Mouse (Mus musculus): Measurements from ENCODE around the gene Hcst.

The Hcst gene

DNA sequence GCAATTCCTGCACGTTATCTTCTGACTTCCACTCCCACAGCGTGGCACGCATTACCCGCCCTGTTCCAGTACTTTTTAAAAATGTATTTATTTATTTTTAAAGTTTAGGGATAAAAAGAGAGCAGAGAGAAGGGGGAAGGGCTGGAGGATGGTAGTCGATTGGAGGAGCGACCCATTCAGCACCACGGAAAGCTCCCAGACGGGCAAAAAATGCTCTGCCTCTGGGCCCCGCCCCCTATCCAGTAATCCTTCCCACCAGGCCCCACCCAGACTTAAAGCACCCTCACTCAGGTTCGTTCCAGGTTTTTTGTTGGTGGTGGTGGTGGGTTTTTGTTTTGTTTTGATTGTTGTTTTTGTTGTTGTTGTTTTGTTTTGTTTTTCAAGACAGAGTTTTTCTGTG, 14.6 kb upstream of the Hcst start:
- DNase-seq (ENCODE audit: low spot score in 2 of 2): no peak

- DNase-seq (ENCODE audit: low spot score in 2 of 2): peak; percentile 75 to 93
Observed at GRCm38 (mm10) chr7:30431793-30432192, 12.1 kb upstream of the Hcst start.

DNA sequence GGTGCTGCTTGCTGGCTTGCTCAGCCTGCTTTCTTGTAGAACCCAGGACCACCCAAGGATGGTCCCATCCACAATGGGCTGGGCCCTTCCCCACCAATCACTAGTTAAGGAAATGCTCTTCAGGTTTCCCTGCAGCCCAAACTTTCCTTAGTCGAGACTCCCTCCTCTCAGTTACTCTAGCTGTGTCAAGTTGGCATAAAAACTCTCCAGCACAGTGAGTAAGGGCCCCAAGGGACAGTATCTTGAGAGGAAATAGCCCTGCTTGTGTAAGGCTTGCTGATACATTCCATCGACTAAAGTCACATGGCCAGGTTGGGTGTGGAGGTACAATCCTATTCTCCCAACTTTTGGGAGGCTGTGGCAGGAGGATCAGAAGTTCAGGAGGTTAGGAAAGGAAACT, 10.5 kb upstream of the Hcst start:
- no peak for DNase-seq (ENCODE audit: low spot score in 2 of 2)

- no peak for DNase-seq (ENCODE audit: low spot score in 2 of 2)
Observed at GRCm38 (mm10) chr7:30429327-30429726, 9.7 kb upstream of the Hcst start.

DNA sequence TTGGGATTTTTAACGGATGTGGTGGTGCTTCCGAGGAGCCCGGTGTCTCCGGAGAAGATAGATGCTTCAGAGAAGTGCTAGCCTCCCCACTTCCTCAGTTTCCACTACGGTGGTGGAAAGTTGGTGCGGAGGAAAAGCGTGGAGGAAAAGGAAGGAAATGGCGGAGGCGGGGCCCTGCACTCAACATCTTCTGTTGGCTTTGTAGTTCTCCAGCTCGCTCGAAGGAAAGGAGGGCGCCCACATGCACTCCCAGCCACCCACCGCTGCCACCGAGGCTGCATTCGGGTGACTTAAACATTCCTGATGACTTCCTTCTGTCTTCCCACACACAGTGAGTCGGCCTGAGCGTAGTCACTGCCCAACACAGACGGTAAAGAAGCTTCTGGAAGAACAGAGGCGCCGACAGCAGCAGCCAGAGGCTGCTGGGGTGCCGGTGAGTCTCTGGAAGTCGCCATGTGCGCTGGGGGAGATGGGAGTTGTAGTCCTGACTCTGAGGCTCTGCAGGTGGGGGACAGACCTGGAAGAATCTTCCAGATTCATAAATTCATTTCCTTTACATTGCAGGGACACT, 3.5 kb upstream of the Hcst start:
- peak in 1 of 2 experiments; percentile 69 for DNase-seq (ENCODE audit: low spot score in 2 of 2)

GRCm38 (mm10) chr7:30422560-30422959, 2.9 kb upstream of the Hcst start:
- no peak for DNase-seq (ENCODE audit: low spot score in 2 of 2)

DNA sequence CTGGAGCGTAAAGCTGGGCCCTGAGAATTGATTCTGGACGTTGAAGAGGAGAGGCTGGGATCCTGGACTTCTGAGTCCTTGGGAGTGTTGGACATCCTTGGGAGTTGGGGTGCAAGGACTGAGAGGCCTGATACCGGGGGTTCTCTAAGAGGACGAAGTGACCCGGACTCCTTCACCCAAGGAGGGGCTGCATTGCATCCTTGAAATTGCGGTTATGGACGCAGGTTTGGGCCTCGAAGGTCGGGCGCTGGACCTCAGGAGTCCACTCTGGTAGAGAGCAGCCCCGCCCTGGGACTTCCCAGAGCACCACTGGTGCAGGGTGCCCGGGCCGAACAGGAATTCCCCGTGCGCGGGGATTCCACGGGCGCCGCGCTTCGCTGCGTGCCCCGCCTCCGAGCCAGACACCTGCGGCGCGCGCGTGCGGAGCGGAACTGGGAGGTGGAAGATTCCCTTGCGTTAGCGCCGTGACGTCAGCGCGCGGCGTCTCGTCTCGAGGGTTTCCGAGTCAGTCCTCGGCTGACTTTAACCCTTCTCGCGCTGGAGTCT, 2.3 kb upstream of the Hcst start:
- peak; percentile 79 to 92 for DNase-seq (ENCODE audit: low spot score in 2 of 2)

DNA sequence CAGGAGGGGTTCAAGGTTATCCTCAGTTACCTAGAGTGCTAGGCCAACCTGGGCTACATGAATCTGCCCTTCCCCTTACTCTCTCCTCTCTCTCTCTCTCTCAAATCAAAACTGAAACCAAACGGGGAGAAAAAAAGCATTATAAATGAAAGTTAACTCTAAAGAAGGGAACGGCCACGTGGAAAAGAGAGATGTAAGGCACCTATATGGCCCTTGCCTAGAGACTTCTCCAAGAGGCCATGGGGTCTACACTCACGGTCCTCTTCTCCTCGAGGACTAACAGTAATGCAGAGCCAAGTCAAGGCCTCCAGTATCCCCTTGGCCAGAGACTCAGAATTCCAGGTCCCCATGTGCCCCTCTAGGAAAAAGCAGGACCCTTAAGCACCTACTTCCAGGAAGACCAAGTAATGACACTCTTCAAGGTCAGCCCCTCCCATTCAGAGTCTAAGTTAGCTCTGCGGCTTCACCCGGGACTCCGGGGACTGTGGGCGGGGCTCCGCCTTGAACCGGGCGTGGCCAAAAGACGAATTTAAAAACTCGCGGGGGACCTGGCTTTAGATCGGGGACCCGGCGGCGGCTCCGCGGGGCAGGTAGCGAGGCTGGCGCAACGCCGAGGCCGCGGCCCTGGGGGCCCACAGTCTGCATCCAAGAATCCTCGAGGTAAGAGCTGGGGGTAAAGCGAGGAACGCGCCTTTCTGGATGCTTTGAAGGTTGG, 1.7 kb upstream of the Hcst start, which contains the start of gene Nfkbid:
Gene Nfkbid, plus strand, starts transcription at position 558 of the 715 bp plus-strand sequence.
- no peak for DNase-seq (ENCODE audit: low spot score in 2 of 2)

DNA sequence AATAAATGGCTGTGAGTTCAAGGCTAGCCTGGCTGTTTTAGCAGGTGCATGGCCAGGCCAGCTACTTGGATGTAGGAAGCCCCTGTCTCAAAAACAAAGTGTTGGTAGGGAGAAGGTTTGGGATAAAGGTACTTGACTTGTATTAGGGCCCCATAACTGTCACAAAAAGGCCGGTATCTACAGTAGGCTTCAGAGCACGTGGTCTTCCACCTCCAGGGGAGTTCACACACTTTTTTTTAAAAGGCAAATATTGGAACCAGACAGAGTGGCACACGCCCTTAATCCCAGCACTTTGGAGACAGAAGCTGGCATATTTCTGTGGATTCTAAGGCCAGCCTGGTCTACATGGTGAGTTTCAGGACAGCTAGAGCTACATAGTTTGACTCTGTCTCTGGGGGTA, 1.0 kb upstream of the Hcst start:
- no peak for DNase-seq (ENCODE audit: low spot score in 2 of 2)

DNA sequence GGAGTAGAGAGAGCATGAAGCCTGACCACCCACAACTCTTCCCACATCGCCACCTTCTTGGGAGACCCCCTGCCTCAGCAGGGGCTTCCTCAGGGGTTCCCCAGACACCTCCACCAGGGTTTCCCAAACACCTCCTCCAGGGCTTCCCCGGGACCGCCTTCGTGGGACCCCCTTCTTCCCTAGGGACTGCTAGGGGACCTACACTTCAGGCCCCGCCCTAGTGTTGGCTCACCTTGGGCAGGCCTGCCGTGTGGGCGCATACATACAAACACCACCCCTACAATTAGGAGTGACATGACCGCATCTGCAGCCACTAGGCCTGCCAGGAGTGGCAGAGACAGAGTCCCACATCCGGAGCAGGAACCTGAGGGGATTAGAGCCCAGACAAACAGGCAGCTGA, 1.8 kb downstream of the Hcst start:
- DNase-seq (ENCODE audit: low spot score in 2 of 2): no peak

GRCm38 (mm10) chr7:30413596-30413995, 6.1 kb downstream of the Hcst start, which contains the start of gene Tyrobp:
TSS of gene Tyrobp (plus strand) at chr7:30413760.
- no peak for DNase-seq (ENCODE audit: low spot score in 2 of 2)

DNA sequence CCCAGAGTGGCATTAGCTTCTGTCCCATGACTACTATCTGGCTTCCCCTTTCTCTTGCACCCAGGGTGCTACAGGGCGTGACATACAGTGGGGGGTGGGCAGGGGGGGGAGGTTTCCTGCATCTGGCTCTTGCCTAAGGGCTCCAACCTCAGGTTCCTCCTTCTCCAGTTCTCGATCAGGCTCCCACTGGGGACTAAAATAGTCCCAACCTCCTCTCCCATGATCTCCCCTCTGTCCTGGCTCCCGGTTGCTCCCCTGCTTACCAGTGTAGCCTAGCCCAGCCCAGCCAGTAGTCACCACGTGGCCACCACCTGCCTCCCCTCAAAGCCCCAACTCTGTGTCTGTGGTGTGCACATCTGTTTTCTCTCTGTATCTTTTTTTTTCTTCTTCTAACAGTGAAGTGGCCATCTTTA, 6.9 kb downstream of the Hcst start:
- no peak for DNase-seq (ENCODE audit: low spot score in 2 of 2)

DNA sequence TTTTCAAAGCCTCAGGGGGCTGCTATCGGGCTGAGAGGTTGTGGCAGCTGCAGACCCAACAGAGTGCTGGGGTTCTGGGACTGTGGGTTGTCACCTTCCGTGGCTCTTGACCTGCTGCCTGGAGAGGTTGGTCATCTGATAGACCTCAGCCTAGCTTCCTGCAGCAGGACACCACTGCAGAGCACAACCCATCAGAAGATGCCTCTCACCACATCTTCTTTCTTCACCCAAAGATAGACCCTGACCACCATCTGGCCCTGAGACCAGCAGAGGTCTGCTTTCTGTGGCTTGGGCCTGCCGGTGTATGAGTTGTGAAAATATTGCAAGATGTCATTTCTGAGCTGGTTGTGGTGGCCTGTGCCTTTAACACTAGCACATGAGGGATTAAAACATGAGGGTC, 8.6 kb downstream of the Hcst start:
- no peak for DNase-seq (ENCODE audit: low spot score in 2 of 2)

DNA sequence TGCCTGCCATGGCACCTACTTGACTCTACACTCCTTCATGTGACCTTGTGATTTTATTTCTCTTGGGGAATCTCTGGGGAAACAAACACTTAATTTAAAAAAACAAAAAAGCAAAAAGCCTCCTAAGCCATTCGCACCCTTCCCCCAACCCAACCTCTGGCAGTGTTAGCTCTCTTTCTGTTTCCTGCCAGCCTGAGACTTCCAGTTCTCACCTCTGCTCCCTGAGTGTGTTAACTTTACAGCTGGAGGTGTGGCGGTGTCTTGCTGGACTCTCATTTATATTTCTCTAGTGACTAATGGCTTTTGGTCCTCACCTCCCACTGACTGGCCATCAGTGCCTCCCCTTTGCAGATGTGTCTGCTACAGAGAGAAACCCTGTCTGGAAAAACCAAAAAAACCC, 9.9 kb downstream of the Hcst start:
- DNase-seq (ENCODE audit: low spot score in 2 of 2): no peak

DNA sequence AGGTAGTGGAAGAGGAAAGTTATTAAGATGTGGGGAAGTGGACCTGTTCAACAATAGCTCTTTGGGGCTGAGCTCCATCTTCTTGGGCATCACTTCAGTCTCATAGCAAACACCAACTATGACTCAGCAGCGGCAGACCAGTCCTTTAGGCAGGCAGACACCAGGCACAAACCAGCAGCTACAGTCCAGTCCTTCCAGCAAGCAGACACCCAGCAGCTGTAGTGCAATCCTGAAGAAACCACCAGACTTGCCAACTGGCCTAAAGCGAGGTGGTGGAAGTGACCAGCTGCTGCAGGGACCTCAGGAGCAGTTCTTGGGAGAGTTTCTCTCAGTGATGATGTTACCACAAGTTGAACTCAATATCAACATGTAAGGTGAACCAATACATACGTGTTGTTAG, 11.0 kb downstream of the Hcst start:
- DNase-seq (ENCODE audit: low spot score in 2 of 2): no peak

GRCm38 (mm10) chr7:30402343-30402742, 17.3 kb downstream of the Hcst start:
- no peak for DNase-seq (ENCODE audit: low spot score in 2 of 2)

GRCm38 (mm10) chr7:30399671-30400070, 20.0 kb downstream of the Hcst start:
- DNase-seq (ENCODE audit: low spot score in 2 of 2): no peak

DNA sequence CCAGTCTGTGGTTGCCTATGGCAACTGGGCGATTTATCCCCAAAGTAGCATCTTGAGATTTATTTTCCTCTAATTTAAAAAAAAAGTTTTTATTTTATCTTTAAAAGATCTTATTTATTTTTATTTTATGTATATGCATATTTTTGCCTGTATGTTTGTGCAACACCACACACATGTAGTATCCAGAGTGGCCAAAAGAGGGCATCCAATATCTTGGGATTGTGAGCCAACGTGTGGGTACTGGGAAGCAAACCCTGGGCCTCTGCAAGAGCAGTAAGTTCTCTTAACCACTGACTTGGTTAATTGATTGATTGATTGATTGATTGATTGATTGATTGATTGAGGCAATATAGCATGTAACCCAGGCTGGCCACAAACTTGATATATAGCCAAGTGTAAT, 24.8 kb downstream of the Hcst start:
- DNase-seq (ENCODE audit: low spot score in 2 of 2): no peak

DNA sequence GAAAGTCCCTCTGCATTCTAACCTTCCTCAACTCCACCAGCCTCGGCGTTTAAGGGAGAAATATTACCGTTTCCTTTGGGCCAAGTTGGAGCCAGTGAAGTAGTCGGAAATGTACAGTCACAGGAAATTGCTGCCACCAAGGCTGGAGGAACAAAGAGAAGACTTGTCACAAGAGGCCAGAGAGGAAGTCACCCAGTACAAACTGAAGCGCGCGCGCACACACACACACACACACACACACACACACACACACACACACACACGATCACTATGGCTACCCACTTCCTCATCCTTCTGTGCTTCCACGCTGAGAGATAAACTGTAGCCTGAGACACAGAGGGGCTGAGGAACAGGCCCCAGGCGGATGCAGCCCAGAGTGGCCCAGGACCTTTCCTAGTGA, 25.3 kb downstream of the Hcst start:
- DNase-seq (ENCODE audit: low spot score in 2 of 2): no peak

DNA sequence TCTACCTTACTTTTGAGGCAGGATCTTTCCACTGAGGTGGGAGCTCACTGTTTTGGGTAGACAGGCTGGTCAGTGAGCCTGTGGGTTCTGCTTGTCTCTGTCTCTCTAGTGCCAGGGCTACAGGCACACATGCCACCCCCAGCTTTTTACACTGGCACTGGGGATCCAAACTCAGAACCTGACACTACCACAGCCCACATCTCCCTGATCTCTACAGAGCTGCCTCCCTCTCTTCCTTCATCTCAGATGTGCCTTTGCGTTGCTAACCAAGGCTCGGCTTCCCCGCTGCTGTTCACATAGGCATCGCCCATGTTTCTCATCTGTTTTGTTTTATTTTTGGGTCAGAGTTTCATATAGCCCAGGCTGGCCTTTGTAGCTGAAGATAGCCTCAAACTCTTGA, 26.0 kb downstream of the Hcst start:
- DNase-seq (ENCODE audit: low spot score in 2 of 2): no peak

DNA sequence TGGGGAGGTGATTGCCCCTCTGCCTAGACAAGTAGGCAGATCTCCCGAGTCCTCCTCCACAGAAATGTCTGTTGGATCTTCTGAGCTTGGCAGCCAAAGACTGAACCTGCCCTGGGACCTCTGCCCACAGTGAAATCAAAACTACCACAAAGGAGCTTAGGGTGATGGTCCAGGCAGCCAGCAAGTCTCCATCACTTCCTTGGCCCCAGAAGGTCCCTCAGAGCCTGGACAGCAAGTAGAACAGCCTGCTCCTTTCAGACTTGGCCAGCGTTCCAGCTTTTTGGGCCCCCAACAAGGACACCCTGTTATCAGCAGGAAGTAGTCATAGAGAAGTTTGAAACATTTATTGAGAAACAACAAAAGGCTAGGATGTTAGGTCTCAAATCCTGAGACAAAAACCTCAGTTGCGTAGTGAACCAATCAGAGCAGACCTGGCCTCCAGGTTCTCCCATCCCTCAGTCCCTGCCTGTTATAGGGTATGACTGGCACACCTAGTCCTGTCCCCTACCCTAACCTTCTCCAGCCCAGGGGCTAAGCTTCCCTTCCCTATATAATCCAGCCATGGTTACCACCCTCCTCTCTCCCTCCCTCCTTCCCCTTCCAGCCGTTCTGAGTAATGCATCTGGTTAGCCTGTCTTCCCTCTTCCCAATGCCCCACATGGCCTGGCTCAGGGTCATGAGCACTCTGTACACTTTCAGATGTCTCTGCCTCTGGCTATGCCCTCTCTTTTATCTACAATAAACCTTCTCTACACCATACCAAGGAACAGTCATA, 26.7 kb downstream of the Hcst start:
- no peak for DNase-seq (ENCODE audit: low spot score in 2 of 2)

DNA sequence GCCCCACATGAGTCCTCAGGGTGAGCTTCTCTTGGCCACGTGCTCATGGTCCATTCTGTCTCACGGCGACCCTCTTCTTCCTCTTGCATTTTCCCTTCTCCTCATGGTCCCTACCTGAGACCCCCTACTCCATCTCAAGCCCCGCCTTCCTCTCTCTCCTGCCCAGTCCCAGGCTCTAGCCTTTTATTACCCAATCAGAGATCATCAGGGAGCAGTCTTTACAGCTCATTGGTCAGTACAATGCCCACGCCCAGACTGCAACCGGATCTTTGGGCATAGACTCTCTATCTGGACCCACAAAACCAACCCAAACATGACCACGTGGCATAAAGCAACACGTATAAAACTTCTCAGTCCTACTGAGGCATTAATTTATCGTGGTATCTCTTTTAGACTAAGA, 35.5 kb downstream of the Hcst start:
- no peak for DNase-seq (ENCODE audit: low spot score in 2 of 2)

DNA sequence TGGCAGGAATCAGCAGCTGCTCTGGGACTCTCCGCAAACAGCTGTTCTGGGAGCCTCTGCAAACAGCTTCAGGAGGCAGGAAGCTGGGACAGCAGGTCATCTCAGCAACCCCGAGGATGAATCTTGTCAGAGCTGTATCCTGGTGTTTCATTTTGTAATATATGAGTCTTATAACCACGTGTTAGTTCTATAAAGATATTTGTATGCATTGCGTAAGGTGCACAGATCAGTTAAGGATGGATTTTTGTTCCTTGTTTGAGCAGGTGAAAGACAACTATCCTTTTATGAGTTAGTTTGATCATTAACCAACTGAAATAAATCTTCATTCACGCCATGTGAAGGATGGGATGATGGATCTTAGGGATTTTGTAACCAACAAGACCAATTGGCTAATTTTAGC, 39.6 kb downstream of the Hcst start:
- no peak for DNase-seq (ENCODE audit: low spot score in 2 of 2)
